ENCODE assay signal across 9 mouse cellular contexts in the genomic region with DNA sequence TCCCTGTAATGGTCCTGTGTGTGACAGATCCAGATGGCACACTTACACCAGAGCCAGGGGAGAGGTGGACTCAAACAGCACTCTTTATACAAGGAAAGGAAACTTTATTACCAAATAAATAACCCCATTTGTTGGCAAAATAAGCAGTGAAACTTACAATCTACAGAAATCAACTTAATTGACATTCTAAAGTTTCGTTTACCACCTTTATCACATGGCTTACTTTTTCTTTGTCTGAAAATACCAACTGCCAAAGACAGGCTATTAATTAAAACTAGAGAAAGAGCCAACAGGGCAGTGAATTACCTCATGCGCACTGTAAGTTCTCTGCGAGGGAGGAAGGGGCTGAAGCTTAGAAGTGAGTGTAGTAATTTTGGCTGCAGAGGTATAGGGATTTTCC.
DNase-seq lines count a peak whose midpoint lies in the region; ATAC-seq lines count a peak whose summit lies in the region.
"Had no signal": no experiment of that assay in that cellular context is flagged by ENCODE, and none has a peak within 500 bp of the region (broad histone marks: within the 10 kb centered on the region; RNA-seq: fewer than 3 reads in every experiment).

No protein-coding gene starts in this region.

- no peak for ATAC-seq in kidney, embryonic 16.5 days (ENCODE audit: low FRiP score, low TSS enrichment)
- ATAC-seq in embryonic facial prominence, embryonic 14.5 days (ENCODE audit: low read depth) = no peak
- ATAC-seq in neural tube, embryonic 14.5 days (ENCODE audit: low read depth) = no peak

- no peak overlapping the region for H3K4me3 ChIP-seq in kidney, embryonic 16.5 days (ENCODE audit: low read length)
- H3K4me3 ChIP-seq in embryonic facial prominence, embryonic 14.5 days (ENCODE audit: low read depth, low read length) = no peak overlapping the region
- H3K4me3 ChIP-seq in hindbrain, embryonic 10.5 days = no peak overlapping the region
- no peak overlapping the region for H3K4me3 ChIP-seq in neural tube, embryonic 14.5 days (ENCODE audit: low read depth, low read length)
- H3K4me3 ChIP-seq: neural tube, embryonic 12.5 days had no signal

- H3K9me3 ChIP-seq in kidney, embryonic 16.5 days (ENCODE audit: low read length) = no peaks in the 10 kb centered on the region
- no peaks in the 10 kb centered on the region for H3K9me3 ChIP-seq in embryonic facial prominence, embryonic 14.5 days (ENCODE audit: control insufficient read depth, low read length)
- H3K9me3 ChIP-seq in hindbrain, embryonic 10.5 days = no peaks in the 10 kb centered on the region
- no peaks in the 10 kb centered on the region for H3K9me3 ChIP-seq in neural tube, embryonic 14.5 days (ENCODE audit: control insufficient read depth, low read length)
- H3K9me3 ChIP-seq: neural tube, embryonic 12.5 days had no signal

- H3K9ac ChIP-seq in kidney, embryonic 16.5 days (replicated peaks; ENCODE audit: low read length) = peak overlapping the region; percentile 27
- peak overlapping the region; percentile 41; the same call in 1 of the 2 replicates for H3K9ac ChIP-seq in embryonic facial prominence, embryonic 14.5 days (ENCODE audit: low read depth, low read length)
- no peak overlapping the region for H3K9ac ChIP-seq in neural tube, embryonic 14.5 days (replicated peaks; ENCODE audit: low read depth, low read length)
- H3K9ac ChIP-seq: neural tube, embryonic 12.5 days had no signal

- no peaks in the 10 kb centered on the region for H3K36me3 ChIP-seq in kidney, embryonic 16.5 days (ENCODE audit: insufficient read depth, low read length)
- no peaks in the 10 kb centered on the region for H3K36me3 ChIP-seq in embryonic facial prominence, embryonic 14.5 days (ENCODE audit: control insufficient read depth, insufficient read depth, low read length)
- peaks cover 11% of the 10 kb centered on the region for H3K36me3 ChIP-seq in hindbrain, embryonic 10.5 days
- no peaks in the 10 kb centered on the region for H3K36me3 ChIP-seq in neural tube, embryonic 14.5 days (ENCODE audit: control insufficient read depth, insufficient read depth, low read length)
- H3K36me3 ChIP-seq: neural tube, embryonic 12.5 days had no signal

- peaks cover 71% of the 10 kb centered on the region for H3K4me1 ChIP-seq in kidney, embryonic 16.5 days (ENCODE audit: insufficient read depth, low read length)
- peaks cover 70% of the 10 kb centered on the region for H3K4me1 ChIP-seq in embryonic facial prominence, embryonic 14.5 days (ENCODE audit: control insufficient read depth, insufficient read depth, low read length)
- H3K4me1 ChIP-seq in hindbrain, embryonic 10.5 days (replicated peaks) = peaks cover 80% of the 10 kb centered on the region
- peaks cover 72% of the 10 kb centered on the region for H3K4me1 ChIP-seq in neural tube, embryonic 14.5 days (ENCODE audit: control insufficient read depth, insufficient read depth, low read length)

- no peaks in the 10 kb centered on the region for H3K27me3 ChIP-seq in kidney, embryonic 16.5 days (ENCODE audit: insufficient read depth, low read length)
- H3K27me3 ChIP-seq in embryonic facial prominence, embryonic 14.5 days (replicated peaks; ENCODE audit: control insufficient read depth, insufficient read depth, low read length) = no peaks in the 10 kb centered on the region
- H3K27me3 ChIP-seq in hindbrain, embryonic 10.5 days (ENCODE audit: insufficient read depth, poor library complexity, severe bottlenecking) = no peaks in the 10 kb centered on the region
- no peaks in the 10 kb centered on the region for H3K27me3 ChIP-seq in neural tube, embryonic 14.5 days (ENCODE audit: control insufficient read depth, insufficient read depth, low read length)
- H3K27me3 ChIP-seq: neural tube, embryonic 12.5 days had no signal

- 38% methylated on average over 3 of the region's 3 CpGs for WGBS in kidney, embryonic 16.5 days
- 53% methylated on average over 3 of the region's 3 CpGs for WGBS in embryonic facial prominence, embryonic 14.5 days
- WGBS in hindbrain, embryonic 10.5 days = 84% methylated on average over 3 of the region's 3 CpGs
- 25% methylated on average over 3 of the region's 3 CpGs for WGBS in neural tube, embryonic 14.5 days

- no peak for DNase-seq in kidney, adult 9 months
- no peak for DNase-seq in embryonic facial prominence, embryonic 14.5 days (ENCODE audit: low spot score)
- no peak for DNase-seq in hindbrain, embryonic 10.5 days (ENCODE audit: low spot score)
- DNase-seq in right cerebral cortex, postnatal 10 days (ENCODE audit: low spot score in 2 of 2) = no peak
- DNase-seq in embryo, embryonic 10.5 days (ENCODE audit: low spot score) = no peak
- DNase-seq: lung, postnatal 36 days had no signal

- no peak overlapping the region for H3K4me2 ChIP-seq in kidney, embryonic 16.5 days (replicated peaks; ENCODE audit: low read depth, low read length)
- peak overlapping the region; percentile 29; the same call in 1 of the 2 replicates for H3K4me2 ChIP-seq in embryonic facial prominence, embryonic 14.5 days (ENCODE audit: low read depth, low read length)
- H3K4me2 ChIP-seq in neural tube, embryonic 14.5 days (ENCODE audit: low read depth, low read length) = no peak overlapping the region

- H3K27ac ChIP-seq in kidney, embryonic 16.5 days (ENCODE audit: low read length) = peak overlapping the region; percentile 80
- H3K27ac ChIP-seq in embryonic facial prominence, embryonic 14.5 days (replicated peaks; ENCODE audit: low read depth, low read length) = peak overlapping the region; percentile 97
- peak overlapping the region; percentile 50 for H3K27ac ChIP-seq in hindbrain, embryonic 10.5 days
- H3K27ac ChIP-seq in neural tube, embryonic 14.5 days (ENCODE audit: low read depth, low read length) = peak overlapping the region; percentile 85; the same call in 1 of the 2 replicates
